Mouse (Mus musculus): Measurements from ENCODE around the gene Cenpa.
A peak's percentile ranks its signal among the peaks of the same experiment; 100 is the strongest.

Gene Cenpa

DNA sequence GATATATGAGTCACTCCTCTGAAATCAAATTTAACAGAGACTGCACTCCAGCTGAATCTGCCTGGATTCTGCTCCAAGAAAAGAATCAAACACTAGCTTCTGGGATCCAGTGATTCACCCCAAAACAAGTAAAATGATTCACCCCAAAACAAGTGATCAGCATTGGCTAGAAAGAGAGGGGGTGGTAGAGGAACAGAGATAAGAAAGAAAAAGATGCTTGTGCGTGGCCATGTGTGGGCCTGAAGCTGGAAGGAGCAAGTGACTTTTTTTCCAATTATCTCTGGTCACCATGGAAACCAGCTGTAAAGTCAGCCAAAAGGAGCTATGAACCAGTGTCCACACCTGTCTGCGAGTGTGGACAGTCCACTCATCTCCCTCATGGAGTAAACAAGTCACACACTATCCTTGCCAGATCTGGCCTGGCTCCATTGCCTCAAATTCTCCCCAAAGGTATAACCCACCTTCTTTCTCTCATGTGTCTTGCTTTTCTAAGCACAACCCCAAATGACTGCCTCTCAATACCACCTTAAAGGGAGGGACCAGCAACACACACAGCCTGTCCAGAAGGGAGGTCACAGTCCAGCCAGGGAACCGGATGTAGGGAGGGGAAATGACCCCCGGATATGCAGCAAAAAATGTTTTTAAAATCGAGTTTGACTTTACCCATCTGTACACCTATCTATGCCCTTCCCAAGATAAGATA is 22.9 kb upstream of the Cenpa start:
- DNase-seq (ENCODE audit: low read depth in 1 of 2, low spot score in 2 of 2), result no peak

GRCm38 (mm10) chr5:30646036-30646435 is 20.5 kb upstream of the Cenpa start:
- DNase-seq (ENCODE audit: low read depth in 1 of 2, low spot score in 2 of 2), result no peak

GRCm38 (mm10) chr5:30647396-30647795 is 19.2 kb upstream of the Cenpa start:
- no peak for DNase-seq (ENCODE audit: low read depth in 1 of 2, low spot score in 2 of 2)

- peak; percentile 61 to 87 for DNase-seq (ENCODE audit: low read depth in 1 of 2, low spot score in 2 of 2)
Measured at GRCm38 (mm10) chr5:30647815-30648560, 18.6 kb upstream of the Cenpa start, which contains the start of gene Slc35f6. Gene Slc35f6, plus strand, starts transcription at chr5:30647933.

DNA sequence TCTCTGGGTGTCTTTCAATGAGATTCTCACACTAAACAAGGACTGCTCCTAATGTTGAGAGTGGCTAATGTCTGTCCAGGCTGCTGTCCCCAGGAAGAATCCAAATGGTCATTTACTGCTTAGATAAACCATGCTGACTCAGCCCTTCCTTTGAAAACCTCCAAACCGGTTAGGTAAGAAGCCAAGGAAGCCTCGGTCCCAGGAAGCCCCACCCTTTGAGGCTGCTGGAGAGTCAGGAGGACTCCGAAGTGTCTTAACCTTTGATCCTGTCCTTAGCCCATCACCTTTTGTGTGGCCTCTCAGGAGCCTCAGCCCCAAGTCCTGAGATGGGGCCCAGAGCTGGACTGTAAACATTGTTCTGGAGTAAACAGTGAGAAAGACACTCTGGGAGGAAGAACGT is 17.0 kb upstream of the Cenpa start:
- no peak for DNase-seq (ENCODE audit: low read depth in 1 of 2, low spot score in 2 of 2)

DNA sequence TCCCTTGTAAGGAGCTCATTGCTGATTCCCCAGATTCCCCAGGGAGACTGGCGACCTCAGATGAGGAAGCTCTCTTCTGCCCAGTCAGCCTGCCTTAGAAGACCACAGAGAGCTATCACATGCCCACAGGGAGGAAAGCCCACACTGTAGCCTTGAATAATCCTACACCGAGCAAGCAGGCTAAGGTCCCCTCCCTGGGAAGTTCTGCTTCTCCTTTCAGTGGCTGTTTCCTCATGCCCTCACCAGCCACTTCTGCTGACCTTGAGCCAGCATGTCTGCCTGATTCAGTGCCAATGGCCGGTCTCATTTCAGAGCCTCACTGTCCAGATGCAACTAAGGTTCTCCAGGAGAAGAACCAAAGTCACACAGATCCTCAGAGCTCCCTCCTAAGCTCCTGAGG is 15.8 kb upstream of the Cenpa start:
- peak; percentile 68 to 76 for DNase-seq (ENCODE audit: low read depth in 1 of 2, low spot score in 2 of 2)

- DNase-seq (ENCODE audit: low read depth in 1 of 2, low spot score in 2 of 2), result peak in 1 of 2 experiments; percentile 28
Measured at GRCm38 (mm10) chr5:30651554-30651953, 15.0 kb upstream of the Cenpa start.

GRCm38 (mm10) chr5:30653246-30653645 is 13.3 kb upstream of the Cenpa start:
- no peak for DNase-seq (ENCODE audit: low read depth in 1 of 2, low spot score in 2 of 2)

GRCm38 (mm10) chr5:30655042-30655441 is 11.5 kb upstream of the Cenpa start:
- no peak for DNase-seq (ENCODE audit: low read depth in 1 of 2, low spot score in 2 of 2)

DNA sequence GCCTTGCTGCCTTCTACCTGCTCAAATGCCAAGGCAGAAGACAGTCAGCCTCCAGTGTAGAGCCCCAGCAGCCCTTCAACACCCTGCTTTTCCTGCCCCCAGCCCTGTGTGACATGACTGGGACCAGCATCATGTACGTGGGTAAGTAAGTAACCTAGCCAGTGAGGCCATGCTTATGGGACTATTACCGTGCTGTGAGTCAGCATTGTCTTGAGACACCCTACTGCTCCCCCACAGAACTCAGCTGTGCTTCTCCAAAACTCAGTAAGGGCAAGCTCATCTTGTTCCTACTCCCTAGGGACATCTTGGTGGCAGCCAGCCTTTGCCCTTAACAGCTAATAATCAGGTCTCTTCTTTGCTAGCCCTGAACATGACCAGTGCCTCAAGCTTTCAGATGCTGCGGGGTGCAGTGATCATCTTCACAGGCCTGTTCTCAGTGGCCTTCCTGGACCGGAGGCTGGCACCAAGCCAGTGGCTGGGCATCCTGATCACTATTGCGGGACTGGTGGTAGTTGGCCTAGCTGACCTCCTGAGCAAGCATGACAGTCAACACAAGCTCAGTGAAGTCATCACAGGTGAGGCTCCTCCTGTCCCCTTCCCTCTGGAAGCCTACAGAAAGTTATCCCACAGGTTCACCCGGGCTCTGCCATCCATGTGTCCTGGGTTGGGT is 10.9 kb upstream of the Cenpa start:
- DNase-seq (ENCODE audit: low read depth in 1 of 2, low spot score in 2 of 2), result no peak

DNA sequence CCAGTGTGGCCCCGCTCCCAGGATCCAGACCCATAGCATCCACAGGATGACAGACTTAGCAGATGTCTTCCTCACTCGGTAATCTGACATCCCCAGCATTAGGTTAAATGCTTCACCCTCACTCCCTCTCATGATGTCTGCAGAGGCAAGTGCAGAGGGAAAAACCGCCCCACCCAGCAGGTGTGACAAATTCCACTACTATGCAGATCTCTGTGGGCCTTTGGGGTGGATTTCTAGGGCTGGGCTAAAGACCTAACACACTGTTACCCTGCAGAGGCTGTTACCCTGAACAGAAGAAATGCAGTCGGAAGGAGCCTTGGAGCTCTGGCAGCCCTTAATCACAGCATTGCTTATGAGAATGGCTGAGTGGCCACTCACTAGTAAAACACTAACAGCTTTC is 7.5 kb upstream of the Cenpa start:
- DNase-seq (ENCODE audit: low read depth in 1 of 2, low spot score in 2 of 2), result no peak

DNA sequence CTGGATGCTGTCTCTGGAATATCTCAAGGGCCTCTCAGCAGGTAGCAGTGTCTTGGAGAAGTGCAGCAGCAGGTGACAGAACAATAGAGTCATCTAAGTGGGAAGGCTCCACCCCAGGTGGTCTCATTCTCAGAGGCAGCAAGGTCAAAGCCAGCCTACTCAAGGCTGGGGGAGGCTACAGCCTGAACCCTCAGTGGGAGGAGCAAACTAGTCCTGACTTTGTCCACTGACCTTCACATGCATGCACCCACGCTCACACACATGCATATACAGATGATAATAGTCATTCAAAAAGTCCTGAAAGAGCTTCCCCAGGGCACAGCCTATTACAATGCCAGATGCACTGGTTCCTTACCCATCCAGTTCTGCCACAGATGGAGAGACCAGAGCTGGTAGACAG is 6.3 kb upstream of the Cenpa start:
- DNase-seq (ENCODE audit: low read depth in 1 of 2, low spot score in 2 of 2), result no peak

- no peak for DNase-seq (ENCODE audit: low read depth in 1 of 2, low spot score in 2 of 2)
Measured at GRCm38 (mm10) chr5:30660813-30661212, 5.8 kb upstream of the Cenpa start.

GRCm38 (mm10) chr5:30665360-30665759 is 1.2 kb upstream of the Cenpa start:
- no peak for DNase-seq (ENCODE audit: low read depth in 1 of 2, low spot score in 2 of 2)

DNA sequence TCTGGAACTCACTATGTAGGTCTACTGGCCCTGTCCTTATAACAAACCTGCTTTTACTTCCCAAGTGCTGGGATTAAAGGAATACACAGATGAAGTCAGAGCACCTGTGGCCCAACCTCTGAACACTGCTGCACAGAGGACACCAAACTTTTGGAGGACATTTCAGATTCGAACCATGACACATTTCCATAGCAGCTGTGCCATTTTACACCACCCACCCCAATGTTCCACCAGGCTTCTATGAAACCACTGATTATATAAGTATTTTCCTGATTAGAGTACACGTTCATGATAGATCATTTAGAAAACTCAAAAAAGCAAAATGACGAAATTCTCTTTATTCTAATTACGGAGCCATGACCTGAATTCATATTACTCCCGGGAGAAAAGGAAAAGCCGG is 609 bp upstream of the Cenpa start:
- no peak for DNase-seq (ENCODE audit: low read depth in 1 of 2, low spot score in 2 of 2)

DNA sequence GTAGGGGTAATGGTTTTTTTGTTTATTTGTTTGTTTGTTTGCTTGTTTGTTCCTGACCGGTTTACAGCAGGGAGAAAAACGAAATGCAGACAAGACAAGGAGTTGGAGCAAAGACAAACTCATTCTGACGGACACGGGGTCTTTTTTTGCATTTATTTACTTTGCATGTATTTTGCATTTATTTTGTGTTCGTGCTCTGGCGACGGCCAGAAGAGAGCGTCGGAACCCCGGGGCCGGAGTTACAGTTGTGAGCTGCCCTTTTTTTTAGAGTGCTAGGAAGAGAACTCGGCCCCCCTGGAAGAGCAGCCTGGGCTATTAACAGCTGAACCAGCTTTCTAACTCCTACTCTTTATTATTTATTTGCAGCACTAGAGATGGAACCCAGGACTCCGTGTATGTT is 638 bp downstream of the Cenpa start:
- DNase-seq (ENCODE audit: low read depth in 1 of 2, low spot score in 2 of 2), result no peak

- no peak for DNase-seq (ENCODE audit: low read depth in 1 of 2, low spot score in 2 of 2)
Measured at GRCm38 (mm10) chr5:30667686-30668085, 1.1 kb downstream of the Cenpa start.

- no peak for DNase-seq (ENCODE audit: low read depth in 1 of 2, low spot score in 2 of 2)
Measured at GRCm38 (mm10) chr5:30668637-30669495, 2.3 kb downstream of the Cenpa start.

DNA sequence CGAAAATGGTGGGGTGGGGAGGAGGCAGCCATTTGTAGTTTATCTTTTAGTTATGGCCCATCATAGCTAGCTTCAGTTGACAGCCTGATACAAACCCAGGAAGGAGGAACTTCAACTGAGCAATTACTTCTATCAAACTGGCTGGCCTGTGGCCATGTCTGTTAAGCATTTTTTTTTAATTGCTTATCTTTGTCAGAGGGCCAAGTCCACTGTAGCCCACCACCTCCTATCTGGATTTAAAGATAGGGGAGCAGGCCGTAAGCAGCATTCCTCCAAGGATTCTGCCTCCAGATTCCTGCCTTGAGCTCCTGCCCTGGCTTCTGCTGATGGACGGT is 2.9 kb downstream of the Cenpa start:
- DNase-seq (ENCODE audit: low read depth in 1 of 2, low spot score in 2 of 2), result no peak

- DNase-seq (ENCODE audit: low read depth in 1 of 2, low spot score in 2 of 2), result no peak
Measured at GRCm38 (mm10) chr5:30670091-30670490, 3.5 kb downstream of the Cenpa start.

- DNase-seq (ENCODE audit: low read depth in 1 of 2, low spot score in 2 of 2), result no peak
Measured at GRCm38 (mm10) chr5:30674001-30674400, 7.4 kb downstream of the Cenpa start.
